Mouse (Mus musculus) heart, adult 2 months (tissue): ENCODE results near the gene Tbc1d16.

ENCODE experiments used
- CTCF ChIP-seq: fragments of 200-600 bp; IDR thresholded peaks from 2 replicates; pipeline ENCODE4 v1.8.1; 2022; ENCODE audit warnings: antibody characterized with exemption, mild to moderate bottlenecking, moderate library complexity
- EP300 ChIP-seq: fragments of 200-500 bp; IDR thresholded peaks from 2 replicates; pipeline ENCODE4 v1.6.1; 2011; ENCODE audit warnings: low read depth, low read length, control low read depth; ENCODE audit not compliant: insufficient read depth
- POLR2A ChIP-seq: fragments of 200-500 bp; IDR thresholded peaks from 2 replicates; pipeline ENCODE4 v1.6.1; 2011; ENCODE audit warnings: mild to moderate bottlenecking, low read depth, low read length, control low read depth; ENCODE audit not compliant: insufficient read depth

GRCm38 (mm10) chr11:119112721-119113120, 115.6 kb downstream of the Tbc1d16 start:
- TF ChIP-seq POLR2A = no peak
- no peak for TF ChIP-seq CTCF
- no peak for TF ChIP-seq EP300
